Mouse (Mus musculus): ENCODE results near the gene Gm20737. TPM values are rescaled to one million over a fixed set of nuclear protein-coding genes. Genes with fewer than 3 reads are reported as not detected.
"Not testable (repeated sequence)": the region's sequence is repeated elsewhere in the genome, so short reads cannot be mapped to it uniquely, and the experiment has no call there.

Gene Gm20737
- not detected in 2 replicates for polyA plus RNA-seq (2015; fragmentation: Nextera tagmentation; extraction: Ambion mirVana)

DNA sequence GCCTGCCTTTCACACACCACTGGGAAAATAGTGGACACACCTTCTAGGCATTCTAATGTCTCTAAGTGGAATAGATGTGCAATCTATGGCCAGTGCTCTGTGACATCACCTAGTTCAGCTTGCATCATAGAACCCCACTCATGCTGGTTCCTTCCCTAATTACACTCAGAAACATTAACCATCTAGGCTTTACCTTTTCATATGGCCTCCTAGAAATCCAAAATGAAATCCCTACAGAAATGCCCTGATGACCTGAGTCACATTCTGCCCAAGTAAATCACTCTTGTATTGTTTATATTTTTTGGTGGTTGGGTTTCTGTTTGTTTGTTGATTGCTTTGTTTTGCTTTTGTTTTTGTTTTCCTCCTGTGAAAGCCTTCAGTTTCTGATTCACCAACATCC lies at the start of gene Gm20737:
Gm20737 (minus strand) TSS at position 101 of the 400 bp plus-strand sequence.
- not testable (repeated sequence) for H3K9me3 ChIP-seq; H3K4me1 ChIP-seq (replicated peaks); ATAC-seq; H3K27me3 ChIP-seq; H3K27ac ChIP-seq; H3K4me2 ChIP-seq (replicated peaks); H3K4me3 ChIP-seq (replicated peaks); H3K9ac ChIP-seq (replicated peaks); H3K36me3 ChIP-seq

DNA sequence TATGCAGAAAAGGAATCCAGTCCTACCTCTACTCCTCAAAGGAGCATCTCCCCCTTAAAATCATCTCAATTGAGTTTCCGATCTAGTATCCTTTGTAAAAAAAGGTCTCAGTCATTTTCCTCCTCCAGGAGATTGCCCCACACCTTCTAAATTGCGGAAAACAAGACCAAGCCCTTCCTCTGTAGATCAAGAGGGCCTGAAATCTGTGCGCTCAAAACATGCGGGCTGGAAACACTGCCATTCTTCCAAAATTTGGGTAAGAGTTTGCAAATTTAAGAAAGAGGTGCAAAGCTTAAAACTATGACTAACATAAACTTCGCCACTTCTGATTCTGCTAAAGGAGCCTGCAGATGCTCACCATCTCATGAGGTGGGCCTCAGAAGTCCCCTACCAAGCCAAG lies 17.3 kb upstream of the Gm20737 start, which contains the start of gene Gm21775:
Gm21775 (plus strand) TSS at position 301 of the 400 bp plus-strand sequence.
- not testable (repeated sequence) for H3K4me1 ChIP-seq (replicated peaks); H3K4me3 ChIP-seq (replicated peaks); H3K27me3 ChIP-seq; H3K9ac ChIP-seq (replicated peaks); H3K4me2 ChIP-seq (replicated peaks); H3K27ac ChIP-seq; H3K36me3 ChIP-seq; H3K9me3 ChIP-seq; ATAC-seq
- WGBS, result 100% methylated on average over 1 of the region's 5 CpGs

Other genes starting within 250 kb of the Gm20737 start
- not detected in 2 replicates for gene Gm20834, start 211.5 kb downstream of the Gm20737 start, polyA plus RNA-seq (2015; fragmentation: Nextera tagmentation; extraction: Ambion mirVana)
- not detected in 2 replicates for gene Gm28510, start 123.3 kb downstream of the Gm20737 start, polyA plus RNA-seq (2015; fragmentation: Nextera tagmentation; extraction: Ambion mirVana)
- gene Gm21775, start 17.4 kb upstream of the Gm20737 start, polyA plus RNA-seq (2015; fragmentation: Nextera tagmentation; extraction: Ambion mirVana), result not detected in 2 replicates
- not detected in 2 replicates for gene Gm21900, start 80.3 kb upstream of the Gm20737 start, polyA plus RNA-seq (2015; fragmentation: Nextera tagmentation; extraction: Ambion mirVana)
- not detected in 2 replicates for gene Gm20777, start 216.4 kb upstream of the Gm20737 start, polyA plus RNA-seq (2015; fragmentation: Nextera tagmentation; extraction: Ambion mirVana)